Mouse (Mus musculus) ES-Bruce4 (cell line): ENCODE data around the gene Gm10181.

Experiments
- CTCF ChIP-seq: IDR thresholded peaks from one replicate; pipeline ENCODE4 v1.8.1; 2011; ENCODE audit warnings: low read depth, low read length
- EP300 ChIP-seq: IDR thresholded peaks from 2 replicates; pipeline ENCODE4 v1.6.1; 2011; ENCODE audit warnings: low read depth, low read length; ENCODE audit not compliant: insufficient read depth
- POLR2A ChIP-seq: IDR thresholded peaks from one replicate; pipeline ENCODE4 v1.8.1; 2011; ENCODE audit warnings: low read length; ENCODE audit not compliant: insufficient read depth

DNA sequence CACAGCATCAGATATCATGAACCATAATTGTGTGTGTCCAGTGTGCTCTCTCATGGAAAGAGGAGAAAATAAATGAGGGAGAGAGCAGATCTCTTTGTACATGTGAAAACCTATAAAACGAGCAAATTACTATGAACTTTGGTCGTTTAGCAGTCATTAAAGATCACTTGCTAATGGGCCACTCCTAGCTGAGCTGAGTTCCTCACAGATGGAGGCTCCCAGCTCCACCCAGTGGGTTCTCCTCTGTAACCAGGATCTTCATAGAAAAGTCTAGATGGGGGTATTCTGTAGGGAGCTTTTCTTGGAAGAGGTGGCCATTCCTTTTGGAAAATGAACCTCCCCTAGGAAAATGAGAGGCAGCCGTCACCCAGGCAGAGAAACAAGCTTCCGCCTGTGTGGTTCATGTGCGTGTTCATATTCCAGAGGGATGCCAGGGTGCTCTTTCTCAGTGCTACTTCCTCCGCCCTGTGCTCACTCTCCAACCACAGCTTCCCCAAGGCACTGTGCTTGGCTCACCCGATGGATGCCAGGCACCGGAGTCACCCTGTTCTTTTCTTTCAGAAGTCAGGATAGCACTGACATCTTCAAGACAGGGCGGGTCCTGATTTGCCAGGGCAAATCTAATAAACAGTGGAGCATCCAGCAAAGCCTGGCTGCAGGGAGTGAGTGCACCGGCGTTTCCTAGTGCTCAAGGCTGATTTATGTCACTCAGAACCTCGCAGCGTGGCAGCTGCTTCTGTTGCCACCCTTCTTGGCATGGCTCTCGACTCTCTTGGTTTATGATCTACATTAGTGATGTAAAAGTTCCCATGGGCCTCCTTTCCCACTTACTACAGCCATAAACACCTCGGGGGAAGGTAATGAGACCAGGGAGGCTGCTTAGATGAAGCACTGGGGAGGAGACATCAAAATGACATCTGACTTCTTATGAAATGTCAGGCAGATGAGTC, 46.8 kb upstream of the Gm10181 start:
- TF ChIP-seq CTCF (no peak), EP300 (no peak), POLR2A (no peak)
